Mouse (Mus musculus): ENCODE measurements around the gene Rab25. TPM values are rescaled to one million over a fixed set of nuclear protein-coding genes. Genes with fewer than 3 reads are reported as not detected.

The Rab25 gene
- total and polyA plus RNA-seq, 3 experiments = 0.96 to 1.9 TPM; not detected in 1

DNA sequence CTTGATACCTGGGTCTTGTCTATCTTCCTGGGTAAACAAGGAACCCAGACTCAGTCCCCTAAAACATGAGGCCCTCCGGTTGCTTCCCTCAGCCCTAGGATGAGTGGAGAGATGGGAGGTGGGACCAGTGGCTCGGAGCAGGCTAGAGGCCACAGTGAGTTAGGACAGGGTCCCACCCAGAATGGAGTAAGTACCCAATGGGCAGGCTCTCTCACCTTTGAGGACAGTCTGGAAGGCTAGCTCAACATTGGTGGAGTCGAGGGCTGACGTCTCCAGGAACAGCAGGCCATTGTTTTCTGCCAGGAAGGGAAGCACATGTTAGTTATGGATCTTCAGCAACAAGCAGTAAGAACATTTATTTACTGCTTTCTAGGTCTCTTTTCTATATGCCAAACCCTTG is 5.6 kb downstream of the Rab25 start:
- DNase-seq (ENCODE audit: low read depth, low spot score) = no peak
- no peak overlapping the region for H3K27ac ChIP-seq (ENCODE audit: control insufficient read depth, low read depth, low read length)
- no peak overlapping the region for H3K9ac ChIP-seq (ENCODE audit: control insufficient read depth, low read depth, low read length, poor library complexity, severe bottlenecking)
- no peak for TF ChIP-seq CHD2 (IDR thresholded peaks at IDR 0.05; ENCODE audit: low read length)
- no peak for TF ChIP-seq RCOR1 (IDR thresholded peaks at IDR 0.05; ENCODE audit: low read depth, low read length)
- no peak for TF ChIP-seq MYB (IDR thresholded peaks at IDR 0.05; ENCODE audit: low read depth, low read length)
- TF ChIP-seq MAZ (IDR thresholded peaks at IDR 0.05; ENCODE audit: low read depth, low read length) = no peak
- no peak for TF ChIP-seq NELFE (IDR thresholded peaks at IDR 0.05; ENCODE audit: low read depth, low read length)
- TF ChIP-seq MYC (IDR thresholded peaks at IDR 0.05; ENCODE audit: low read depth, low read length) = no peak
- no peak for TF ChIP-seq HCFC1 (IDR thresholded peaks at IDR 0.05; ENCODE audit: low read depth, low read length)
- no peak for TF ChIP-seq TCF12 (IDR thresholded peaks at IDR 0.05; ENCODE audit: low read depth, low read length)
- no peak for TF ChIP-seq SIN3A (IDR thresholded peaks at IDR 0.05; ENCODE audit: low read length)
- no peak for TF ChIP-seq KAT2A (conservative IDR thresholded peaks at IDR 0.05; ENCODE audit: low read depth, low read length)
- no peak for TF ChIP-seq POLR2AphosphoS2 (IDR thresholded peaks at IDR 0.05; ENCODE audit: low read length)
- no peaks in the 10 kb centered on the region for H3K79me2 ChIP-seq (ENCODE audit: control insufficient read depth, insufficient read depth, low read length, poor library complexity)
- H3K4me3 ChIP-seq (ENCODE audit: control insufficient read depth in 1 of 2, insufficient read depth in 1 of 2, low read depth in 2 of 2, low read length in 2 of 2) = no peak overlapping the region
- peaks cover 17 to 24% of the 10 kb centered on the region in 2 experiments for H3K4me1 ChIP-seq (ENCODE audit: control insufficient read depth in 1 of 2, insufficient read depth in 2 of 2, low read length in 2 of 2)
- H3K36me3 ChIP-seq (ENCODE audit: control insufficient read depth in 1 of 2, insufficient read depth in 2 of 2, low read length in 2 of 2) = peaks cover 0 to 12% of the 10 kb centered on the region in 2 experiments; a peak in 2 of 4 replicates
- H3K9me3 ChIP-seq (replicated peaks; ENCODE audit: insufficient read depth, low read length) = no peaks in the 10 kb centered on the region
- H3K27me3 ChIP-seq (ENCODE audit: control insufficient read depth in 1 of 2, insufficient read depth in 2 of 2, low read length in 2 of 2) = no peaks in the 10 kb centered on the region

GRCm38 (mm10) chr3:88541622-88542401 is 6.3 kb downstream of the Rab25 start:
- Histone ChIP-seq H3K9me3 (replicated peaks; ENCODE audit: insufficient read depth, low read length) (no peaks in the 10 kb centered on the region), H3K79me2 (ENCODE audit: control insufficient read depth, insufficient read depth, low read length, poor library complexity) (no peaks in the 10 kb centered on the region), H3K4me1 (ENCODE audit: control insufficient read depth in 1 of 2, insufficient read depth in 2 of 2, low read length in 2 of 2) (peaks cover 12 to 19% of the 10 kb centered on the region in 2 experiments), H3K4me3 (ENCODE audit: control insufficient read depth in 1 of 2, insufficient read depth in 1 of 2, low read depth in 2 of 2, low read length in 2 of 2) (no peak overlapping the region), H3K36me3 (ENCODE audit: control insufficient read depth in 1 of 2, insufficient read depth in 2 of 2, low read length in 2 of 2) (peaks cover 0 to 10% of the 10 kb centered on the region in 2 experiments; a peak in 2 of 4 replicates), H3K27me3 (ENCODE audit: control insufficient read depth in 1 of 2, insufficient read depth in 2 of 2, low read length in 2 of 2) (no peaks in the 10 kb centered on the region), H3K27ac (ENCODE audit: control insufficient read depth, low read depth, low read length) (no peak overlapping the region), H3K9ac (ENCODE audit: control insufficient read depth, low read depth, low read length, poor library complexity, severe bottlenecking) (no peak overlapping the region)
- TF ChIP-seq TBP (IDR thresholded peaks at IDR 0.05; ENCODE audit: low read depth, low read length) (no peak), MXI1 (IDR thresholded peaks at IDR 0.05; ENCODE audit: low read depth, low read length) (no peak), POLR2A (IDR thresholded peaks at IDR 0.05; ENCODE audit: control insufficient read depth in 1 of 2, insufficient read depth in 1 of 2, low read depth in 1 of 2, low read length in 2 of 2, poor library complexity in 1 of 2) (no peak), MYC (IDR thresholded peaks at IDR 0.05; ENCODE audit: low read depth, low read length) (no peak), ZNF384 (IDR thresholded peaks at IDR 0.05; ENCODE audit: low read depth, low read length) (no peak), TCF12 (IDR thresholded peaks at IDR 0.05; ENCODE audit: low read depth, low read length) (no peak), USF2 (IDR thresholded peaks at IDR 0.05; ENCODE audit: borderline replicate concordance in 1 of 2, insufficient read depth in 1 of 2, low read depth in 1 of 2, low read length in 2 of 2) (no peak), ETS1 (IDR thresholded peaks at IDR 0.05; ENCODE audit: low read depth, low read length) (no peak), ZC3H11A (IDR thresholded peaks at IDR 0.05; ENCODE audit: low read depth, low read length) (no peak), CTCF (IDR thresholded peaks at IDR 0.05 in 2 of 3, conservative IDR thresholded peaks at IDR 0.05 in 1 of 3; ENCODE audit: control insufficient read depth in 1 of 3, insufficient read depth in 1 of 3, low read depth in 2 of 3, low read length in 3 of 3, poor library complexity in 1 of 3, severe bottlenecking in 1 of 3) (no peak), CHD2 (IDR thresholded peaks at IDR 0.05; ENCODE audit: low read length) (no peak), MAFK (IDR thresholded peaks at IDR 0.05; ENCODE audit: borderline replicate concordance, low read depth, low read length) (no peak), POLR2AphosphoS2 (IDR thresholded peaks at IDR 0.05; ENCODE audit: low read length) (no peak)
- DNase-seq (ENCODE audit: low read depth, low spot score) = no peak
